Mouse (Mus musculus) heart, embryonic 11.5 days (tissue): ENCODE data around the gene Rgs9bp. TPM values are rescaled to one million over a fixed set of nuclear protein-coding genes. Genes with fewer than 3 reads are reported as not detected.
"Not testable (repeated sequence)": the region's sequence is repeated elsewhere in the genome, so short reads cannot be mapped to it uniquely, and the experiment has no call there.

ENCODE experiments used
- ATAC-seq: fragments of 200-750 bp; cut with Nextera tagmentation; replicated peaks from 2 replicates; pipeline ENCODE4 v1.8.0; 2017; ENCODE audit warnings: moderate library complexity; ENCODE audit not compliant: insufficient number of reproducible peaks, low FRiP score, low TSS enrichment
- H3K27ac ChIP-seq: fragments of 300-500 bp; sonication (generic); 2 replicates; pipeline ENCODE4 v1.5.1; 2014; ENCODE audit warnings: mild to moderate bottlenecking, low read depth, low read length
- H3K27me3 ChIP-seq: fragments of 300-500 bp; sonication (generic); 2 replicates; pipeline ENCODE4 v1.6.1; 2014; ENCODE audit warnings: mild to moderate bottlenecking, low read length, mixed read lengths; ENCODE audit not compliant: control insufficient read depth, insufficient read depth
- H3K36me3 ChIP-seq: fragments of 300-500 bp; sonication (generic); 2 replicates; pipeline ENCODE4 v1.6.1; 2014; ENCODE audit warnings: mild to moderate bottlenecking, low read length, moderate library complexity, mixed read lengths; ENCODE audit not compliant: control insufficient read depth, insufficient read depth
- H3K4me1 ChIP-seq: fragments of 300-500 bp; sonication (generic); 2 replicates; pipeline ENCODE4 v1.6.1; 2014; ENCODE audit warnings: low read length; ENCODE audit not compliant: control insufficient read depth, insufficient read depth
- H3K4me2 ChIP-seq: fragments of 300-500 bp; sonication (generic); 2 replicates; pipeline ENCODE4 v1.6.1; 2014; ENCODE audit warnings: mild to moderate bottlenecking, moderate library complexity
- H3K4me3 ChIP-seq: fragments of 300-500 bp; sonication (generic); 2 replicates; pipeline ENCODE4 v1.5.1; 2014; ENCODE audit warnings: low read depth, low read length
- H3K9ac ChIP-seq: fragments of 300-500 bp; sonication (generic); 2 replicates; pipeline ENCODE4 v1.6.1; 2014; ENCODE audit warnings: mild to moderate bottlenecking, low read depth, low read length, moderate library complexity
- H3K9me3 ChIP-seq: fragments of 300-500 bp; sonication (generic); replicated peaks from 2 replicates; pipeline ENCODE4 v1.6.1; 2016; ENCODE audit warnings: low read length; ENCODE audit not compliant: control insufficient read depth
- WGBS: fragments of 180-500 bp; shearing (Covaris S2); extraction: QIAGEN DNeasy Blood & Tissue Kit; methylation state at CpG from one replicate; pipeline ENCODE4 v1.1.7; 2014; ENCODE audit not compliant: insufficient replicate concordance; 5-methylcytosine and 5-hydroxymethylcytosine counted together
- polyA plus RNA-seq: library from polyadenylated mRNA; unstranded; fragments of >200 nt; fragmentation: Nextera tagmentation; extraction: Ambion mirVana; gene quantifications from 2 replicates; pipeline ENCODE4 v1.2.1, GENCODE M21; 2014

Rgs9bp gene
- polyA plus RNA-seq, 1 experiment from 2014 or later: 1.0 TPM

DNA sequence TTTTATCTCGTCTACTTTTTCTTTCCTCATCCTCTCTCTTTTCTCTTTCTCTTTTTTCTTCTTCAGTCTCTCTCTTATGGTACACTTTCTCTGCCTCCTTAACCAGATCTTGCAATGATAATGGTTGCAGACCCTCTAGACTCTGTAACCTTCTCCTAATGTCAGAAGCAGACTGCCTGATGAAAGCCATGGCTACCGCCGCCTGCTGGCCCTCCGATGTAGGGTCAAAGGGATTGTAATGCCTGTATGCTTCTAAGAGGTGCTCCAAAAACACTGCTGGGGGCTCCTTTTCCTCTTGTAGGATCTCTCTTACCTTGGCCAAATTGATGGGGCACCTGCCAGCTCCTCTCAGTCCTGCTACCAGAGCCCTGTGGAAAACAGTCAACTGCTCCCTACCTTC, 15.7 kb downstream of the Rgs9bp start:
- not testable (repeated sequence) for H3K27ac ChIP-seq, H3K9me3 ChIP-seq, H3K4me3 ChIP-seq, ATAC-seq, H3K4me1 ChIP-seq, H3K4me2 ChIP-seq, H3K36me3 ChIP-seq, H3K9ac ChIP-seq, H3K27me3 ChIP-seq
- 87% methylated on average over 4 of the region's 4 CpGs for WGBS

DNA sequence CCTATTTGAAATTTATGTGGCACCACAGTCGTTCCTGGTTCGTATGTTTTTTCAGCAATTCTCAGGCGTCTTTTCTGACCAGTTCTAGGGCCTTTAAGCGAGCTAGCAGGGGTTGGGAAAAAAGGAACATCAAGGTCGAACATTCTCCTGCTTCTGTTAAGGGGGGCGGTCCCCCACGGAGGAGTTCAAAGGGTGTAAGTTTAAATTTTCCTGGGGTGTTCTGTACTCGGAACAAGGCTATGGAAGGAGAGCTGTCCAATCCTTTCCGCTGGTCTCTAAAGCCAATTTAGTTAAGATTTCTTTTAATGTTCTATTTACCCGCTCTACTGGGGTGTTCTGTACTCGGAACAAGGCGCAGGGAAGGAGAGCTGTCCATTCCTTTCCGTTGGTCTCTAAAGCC, 19.4 kb downstream of the Rgs9bp start:
- H3K4me1 ChIP-seq, H3K27ac ChIP-seq, H3K9ac ChIP-seq, H3K36me3 ChIP-seq, H3K4me2 ChIP-seq, H3K4me3 ChIP-seq, H3K9me3 ChIP-seq, H3K27me3 ChIP-seq, ATAC-seq: not testable (repeated sequence)
- 80% methylated on average over 13 of the region's 13 CpGs for WGBS

- H3K36me3 ChIP-seq, H3K9ac ChIP-seq, ATAC-seq, H3K4me1 ChIP-seq, H3K9me3 ChIP-seq, H3K4me3 ChIP-seq, H3K27me3 ChIP-seq, H3K27ac ChIP-seq, H3K4me2 ChIP-seq: not testable (repeated sequence)
- WGBS: 74% methylated on average over 10 of the region's 10 CpGs
Observed at GRCm38 (mm10) chr7:35564872-35565271, 20.5 kb downstream of the Rgs9bp start.

- no peak for ATAC-seq
Observed at GRCm38 (mm10) chr7:35564067-35564865, 21.1 kb downstream of the Rgs9bp start.

DNA sequence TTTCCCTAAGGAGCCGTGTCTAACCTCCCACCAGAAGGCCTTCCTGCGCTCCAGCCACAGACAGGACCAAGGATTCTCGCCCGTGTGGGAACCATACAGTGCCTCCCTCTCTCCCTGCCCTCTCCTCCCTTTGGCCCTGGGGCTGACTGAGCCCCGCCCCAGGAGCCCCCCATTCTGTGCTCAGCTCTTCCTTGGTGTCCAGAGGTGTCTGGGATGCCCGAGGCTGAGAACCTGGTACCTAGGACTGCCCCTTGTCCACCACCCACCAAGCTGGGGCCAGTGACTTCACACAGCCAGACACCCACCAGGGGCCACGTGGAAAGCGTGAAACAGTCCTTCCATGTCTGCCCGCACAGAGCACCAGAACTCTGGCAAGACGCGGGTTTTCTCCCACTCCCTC, 22.3 kb downstream of the Rgs9bp start:
- Histone ChIP-seq H3K4me2 (no peak overlapping the region), H3K27ac (no peak overlapping the region), H3K9me3 (no peaks in the 10 kb centered on the region), H3K27me3 (no peaks in the 10 kb centered on the region), H3K36me3 (no peaks in the 10 kb centered on the region), H3K9ac (no peak overlapping the region), H3K4me1 (no peaks in the 10 kb centered on the region), H3K4me3 (no peak overlapping the region)
- ATAC-seq: no peak
- 56% methylated on average over 11 of the region's 11 CpGs for WGBS

More at GRCm38 (mm10) chr7:35564067-35564865, 21.1 kb downstream of the Rgs9bp start:
- Histone ChIP-seq H3K9me3 (no peaks in the 10 kb centered on the region), H3K4me3 (no peak overlapping the region), H3K27me3 (no peaks in the 10 kb centered on the region), H3K27ac (no peak overlapping the region), H3K9ac (no peak overlapping the region), H3K4me2 (no peak overlapping the region), H3K4me1 (no peaks in the 10 kb centered on the region), H3K36me3 (no peaks in the 10 kb centered on the region)
- WGBS: 78% methylated on average over 2 of the region's 2 CpGs

- 80% methylated on average over 3 of the region's 3 CpGs for WGBS
- Histone ChIP-seq H3K27me3 (no peaks in the 10 kb centered on the region), H3K36me3 (no peaks in the 10 kb centered on the region), H3K27ac (no peak overlapping the region; the same call in 1 of the 2 replicates), H3K4me2 (no peak overlapping the region), H3K9me3 (no peaks in the 10 kb centered on the region), H3K9ac (no peak overlapping the region), H3K4me1 (peaks cover 4% of the 10 kb centered on the region; the same call in 1 of the 2 replicates), H3K4me3 (no peak overlapping the region)
- no peak for ATAC-seq
Observed at GRCm38 (mm10) chr7:35559838-35560237, 25.5 kb downstream of the Rgs9bp start.

DNA sequence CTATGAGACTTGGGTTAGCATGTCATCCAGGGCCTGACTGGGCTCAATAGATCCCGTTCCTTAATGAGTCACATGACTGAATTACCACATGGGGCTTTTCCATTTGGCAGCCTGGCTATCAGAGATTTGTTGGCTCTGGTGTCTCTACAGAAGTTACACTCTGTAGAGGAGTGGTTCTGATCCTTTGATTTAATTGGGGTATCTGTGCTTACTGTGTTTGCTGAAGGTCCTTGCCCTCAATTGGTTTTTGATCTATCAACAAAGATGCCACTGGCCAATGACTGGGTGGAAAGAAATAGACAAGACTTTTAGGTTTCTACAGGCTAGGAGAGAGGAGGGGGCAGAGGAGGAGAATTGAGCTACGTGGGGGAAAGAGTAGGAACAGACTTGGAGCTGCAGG, 26.7 kb downstream of the Rgs9bp start:
- no peak for ATAC-seq
- H3K9ac ChIP-seq: no peak overlapping the region
- WGBS: 38% methylated on average over 2 of the region's 2 CpGs

GRCm38 (mm10) chr7:35557577-35557976, 27.8 kb downstream of the Rgs9bp start:
- WGBS: 52% methylated on average over 3 of the region's 3 CpGs
- no peak for ATAC-seq
- H3K9ac ChIP-seq: no peak overlapping the region
- no peak overlapping the region for H3K4me3 ChIP-seq
- peaks cover 4% of the 10 kb centered on the region; the same call in 1 of the 2 replicates for H3K4me1 ChIP-seq
- no peak overlapping the region for H3K4me2 ChIP-seq
- H3K27me3 ChIP-seq: no peaks in the 10 kb centered on the region
- no peaks in the 10 kb centered on the region for H3K9me3 ChIP-seq
- H3K36me3 ChIP-seq: no peaks in the 10 kb centered on the region
- H3K27ac ChIP-seq: no peak overlapping the region

More for the DNA sequence above, 26.7 kb downstream of the Rgs9bp start:
- Histone ChIP-seq H3K27ac (no peak overlapping the region), H3K4me2 (no peak overlapping the region), H3K9me3 (no peaks in the 10 kb centered on the region), H3K36me3 (no peaks in the 10 kb centered on the region), H3K4me3 (no peak overlapping the region), H3K4me1 (peaks cover 4% of the 10 kb centered on the region; the same call in 1 of the 2 replicates), H3K27me3 (no peaks in the 10 kb centered on the region)

GRCm38 (mm10) chr7:35556905-35557304, 28.5 kb downstream of the Rgs9bp start:
- 71% methylated on average over 5 of the region's 5 CpGs for WGBS
- no peaks in the 10 kb centered on the region for H3K27me3 ChIP-seq
- no peaks in the 10 kb centered on the region for H3K9me3 ChIP-seq
- H3K4me3 ChIP-seq: no peak overlapping the region
- no peak for ATAC-seq
- peak overlapping the region; percentile 47; the same call in 1 of the 2 replicates for H3K27ac ChIP-seq
- H3K4me2 ChIP-seq: peak overlapping the region; percentile 96; the same call in 1 of the 2 replicates
- peaks cover 4% of the 10 kb centered on the region; the same call in 1 of the 2 replicates for H3K4me1 ChIP-seq
- no peaks in the 10 kb centered on the region for H3K36me3 ChIP-seq
- H3K9ac ChIP-seq: no peak overlapping the region
